In genomic region chr13:63244425-63244824, GRCm38 (mm10) we compare ENCODE assay signal across 13 mouse cellular contexts.
DNase-seq lines count a peak whose midpoint lies in the region; ATAC-seq and TF ChIP-seq lines count a peak whose summit lies in the region.
"Had no signal": no experiment of that assay in that cellular context is flagged by ENCODE, and none has a peak within 500 bp of the region (broad histone marks: within the 10 kb centered on the region; RNA-seq: fewer than 3 reads in every experiment).

No protein-coding gene starts in this region.

- intact Hi-C loops in heart, adult 2 months (cut with DNase I) = loop anchor here (5.0 to 10.0 kb wide), 2 partner anchors 107 to 320 kb away; no protein-coding TSS in a partner anchor
- intact Hi-C loops in heart, postnatal 10 days (cut with DNase I) = loop anchor here (5.0 kb wide), 1 partner anchor 88 kb away; no protein-coding TSS in a partner anchor

- no peak for TF ChIP-seq EP300 in heart, adult 2 months (IDR thresholded peaks at IDR 0.05; ENCODE audit: insufficient read depth, low read depth, low read length)

- peak in 1 of 2 experiments; percentile 34 for DNase-seq in heart, adult 2 months
- DNase-seq in heart, postnatal 10 days = no peak
- no peak for DNase-seq in lung, embryonic 14.5 days
- no peak for DNase-seq in lung, postnatal 4 days
- no peak for DNase-seq in intestine, embryonic 14.5 days (ENCODE audit: low spot score)
- no peak for DNase-seq in right cerebral cortex, adult 2 months (ENCODE audit: low spot score in 2 of 2)
- DNase-seq: adrenal gland, postnatal 14 days; cerebellum, postnatal 10 days; retina, postnatal 1 day had no signal

- ATAC-seq in lung, embryonic 14.5 days (ENCODE audit: insufficient read depth) = no peak
- no peak for ATAC-seq in intestine, embryonic 14.5 days (replicated peaks; ENCODE audit: low FRiP score, low TSS enrichment, low read depth)
- ATAC-seq in frontal cortex, adult (ENCODE audit: low TSS enrichment) = no peak

- WGBS in heart, adult 2 months = 75% methylated on average over 3 of the region's 3 CpGs
- 58% methylated on average over 3 of the region's 3 CpGs for WGBS in lung, embryonic 14.5 days
- WGBS in intestine, embryonic 14.5 days = 87% methylated on average over 3 of the region's 3 CpGs

- no peak overlapping the region for H3ac ChIP-seq in myocyte (ENCODE audit: control insufficient read depth, insufficient read length)

- peaks cover 43% of the 10 kb centered on the region for H3K36me3 ChIP-seq in heart, adult 2 months (ENCODE audit: control insufficient read depth, insufficient read depth, low read length)
- H3K36me3 ChIP-seq in lung, embryonic 14.5 days (ENCODE audit: insufficient read depth) = peaks cover 24% of the 10 kb centered on the region
- peaks cover 22% of the 10 kb centered on the region for H3K36me3 ChIP-seq in intestine, embryonic 14.5 days (ENCODE audit: control insufficient read depth, insufficient read depth, low read length)
- peaks cover 21% of the 10 kb centered on the region for H3K36me3 ChIP-seq in myocyte (ENCODE audit: control insufficient read depth, insufficient read depth)
- H3K36me3 ChIP-seq: forebrain, embryonic 10.5 days; midbrain, embryonic 12.5 days had no signal

- peak overlapping the region; percentile 67 for H3K4me2 ChIP-seq in lung, embryonic 14.5 days
- peak overlapping the region; percentile 24 for H3K4me2 ChIP-seq in intestine, embryonic 14.5 days (ENCODE audit: low read length)
- peak overlapping the region; percentile 99 for H3K4me2 ChIP-seq in myocyte (ENCODE audit: low read depth)
- H3K4me2 ChIP-seq: midbrain, embryonic 12.5 days had no signal

- peak overlapping the region; percentile 70 for H3K9ac ChIP-seq in heart, adult 2 months (ENCODE audit: low read depth, low read length)
- H3K9ac ChIP-seq in lung, embryonic 14.5 days = peak overlapping the region; percentile 51
- no peak overlapping the region for H3K9ac ChIP-seq in intestine, embryonic 14.5 days (ENCODE audit: low read length)
- H3K9ac ChIP-seq: midbrain, embryonic 12.5 days had no signal

- TF ChIP-seq CTCF in heart, adult 2 months (IDR thresholded peaks at IDR 0.05) = no peak
- no peak for TF ChIP-seq CTCF in lung, embryonic 14.5 days (IDR thresholded peaks at IDR 0.05; ENCODE audit: low read depth)

- H3K27me3 ChIP-seq in heart, adult 2 months (ENCODE audit: control insufficient read depth, insufficient read depth, low read length) = no peaks in the 10 kb centered on the region
- H3K27me3 ChIP-seq in lung, embryonic 14.5 days (ENCODE audit: insufficient read depth, low read length) = no peaks in the 10 kb centered on the region
- no peaks in the 10 kb centered on the region for H3K27me3 ChIP-seq in intestine, embryonic 14.5 days (replicated peaks; ENCODE audit: control insufficient read depth, insufficient read depth, low read length)
- no peaks in the 10 kb centered on the region for H3K27me3 ChIP-seq in myocyte (ENCODE audit: control insufficient read depth, insufficient read depth, insufficient read length)

- no peak for TF ChIP-seq POLR2A in heart, adult 2 months (IDR thresholded peaks at IDR 0.05; ENCODE audit: insufficient read depth, low read depth, low read length)
- peak; percentile 45 for TF ChIP-seq POLR2A in myocyte (IDR thresholded peaks at IDR 0.05; ENCODE audit: insufficient read length, low read depth)

- H3K79me2 ChIP-seq in heart, adult 2 months (replicated peaks; ENCODE audit: control insufficient read depth, insufficient read depth, low read length) = peaks cover 8% of the 10 kb centered on the region
- H3K79me2 ChIP-seq in myocyte (ENCODE audit: control insufficient read depth, insufficient read depth) = peaks cover 94% of the 10 kb centered on the region

- peaks cover 30% of the 10 kb centered on the region for H3K4me1 ChIP-seq in heart, adult 2 months (ENCODE audit: control insufficient read depth, insufficient read depth, low read length)
- peaks cover 35% of the 10 kb centered on the region for H3K4me1 ChIP-seq in lung, embryonic 14.5 days (ENCODE audit: insufficient read depth)
- peaks cover 46% of the 10 kb centered on the region for H3K4me1 ChIP-seq in intestine, embryonic 14.5 days (replicated peaks; ENCODE audit: control insufficient read depth, insufficient read depth, low read length)

- H3K4me3 ChIP-seq in heart, adult 2 months = peak overlapping the region; percentile 13
- H3K4me3 ChIP-seq in lung, embryonic 14.5 days (ENCODE audit: low read depth, low read length) = peak overlapping the region; percentile 80
- no peak overlapping the region for H3K4me3 ChIP-seq in intestine, embryonic 14.5 days (ENCODE audit: low read depth, low read length)
- H3K4me3 ChIP-seq in myocyte = peak overlapping the region; percentile 86
- H3K4me3 ChIP-seq: forebrain, embryonic 10.5 days; midbrain, embryonic 12.5 days had no signal

- peak overlapping the region; percentile 87 for H3K27ac ChIP-seq in heart, adult 2 months
- H3K27ac ChIP-seq in lung, embryonic 14.5 days (ENCODE audit: low read depth) = peak overlapping the region; percentile 81
- no peak overlapping the region for H3K27ac ChIP-seq in intestine, embryonic 14.5 days (ENCODE audit: low read depth)
- H3K27ac ChIP-seq: forebrain, embryonic 10.5 days; midbrain, embryonic 12.5 days had no signal

- no peaks in the 10 kb centered on the region for H3K9me3 ChIP-seq in lung, embryonic 14.5 days (ENCODE audit: low read depth, low read length)
- H3K9me3 ChIP-seq in intestine, embryonic 14.5 days (ENCODE audit: control insufficient read depth, low read length) = no peaks in the 10 kb centered on the region
- H3K9me3 ChIP-seq: forebrain, embryonic 10.5 days; midbrain, embryonic 12.5 days had no signal

TF ChIP-seq in myocyte, 11 proteins besides CTCF, POLR2A, EP300 and RAD21:
- TF ChIP-seq MAX (IDR thresholded peaks at IDR 0.05; ENCODE audit: low read depth) = no peak
- peak; percentile 63 for TF ChIP-seq POLR2AphosphoS2 (IDR thresholded peaks at IDR 0.05; ENCODE audit: insufficient read length, low read depth)

Comparison
In these comparisons a context has a peak if more than half of its experiments do, and no peak if none do; other contexts are left out.
1. H3K4me2 ChIP-seq: peak in every context shown above with its lines; median percentile 99 in myocyte; 67 in lung, embryonic 14.5 days; 24 in intestine, embryonic 14.5 days.